Mouse (Mus musculus): ENCODE results near the gene 6030452D12Rik. TPM values are rescaled to one million over a fixed set of nuclear protein-coding genes. Genes with fewer than 3 reads are reported as not detected.

The 6030452D12Rik gene
- not detected in 2 replicates for polyA plus RNA-seq (2012; rRNA removed)

DNA sequence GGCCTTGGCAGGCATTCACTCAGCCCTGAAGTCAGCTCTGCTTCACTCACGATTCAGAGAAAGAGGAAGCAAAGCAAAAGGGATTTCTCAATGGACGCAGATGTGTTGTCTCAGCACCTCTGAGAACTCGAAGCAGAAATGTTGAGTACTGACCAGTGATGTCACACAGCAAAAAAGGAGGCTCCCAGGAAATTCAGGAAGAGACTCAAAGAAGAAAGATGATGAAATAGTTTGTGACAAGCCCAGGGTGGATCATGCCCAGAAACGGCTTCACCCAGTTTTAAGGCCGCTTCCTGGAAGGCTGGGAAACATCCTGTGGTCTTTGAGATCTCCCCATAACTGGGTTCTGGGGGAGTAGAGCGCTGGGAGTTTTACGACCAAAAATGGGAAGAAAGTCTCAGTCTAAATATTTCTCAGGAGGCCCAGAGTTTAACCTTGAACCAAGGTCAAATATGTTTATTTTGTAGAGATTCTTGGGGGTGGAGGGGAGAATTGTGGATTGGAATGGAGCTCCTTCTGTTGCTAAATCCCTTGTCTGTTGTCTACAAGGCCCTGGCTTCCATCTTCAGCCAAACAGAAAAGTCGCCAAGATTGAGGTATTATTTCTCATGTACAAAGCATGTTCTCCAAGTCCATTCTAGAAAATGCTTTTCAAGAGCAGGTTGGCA, at the start of gene 6030452D12Rik:
TSS of gene 6030452D12Rik (plus strand) at position 505 of the 668 bp plus-strand sequence.

GRCm38 (mm10) chr8:106510365-106510975, 10.1 kb downstream of the 6030452D12Rik start, which contains the start of gene Cdh3:
TSS of gene Cdh3 (plus strand) at chr8:106510891.

Other genes starting within 250 kb of the 6030452D12Rik start
- gene Smpd3, start 162.5 kb upstream of the 6030452D12Rik start, polyA plus RNA-seq (2012; rRNA removed): 29.5 and 31.8 TPM in 2 replicates
- 33.6 and 35.8 TPM in 2 replicates for gene Zfp90, start 85.2 kb upstream of the 6030452D12Rik start, polyA plus RNA-seq (2012; rRNA removed)
- 3.2 and 7.5 TPM in 2 replicates for gene Cdh3, start 10.4 kb downstream of the 6030452D12Rik start, polyA plus RNA-seq (2012; rRNA removed)
- 12.8 and 19.9 TPM in 2 replicates for gene Gm10073, start 72.9 kb downstream of the 6030452D12Rik start, polyA plus RNA-seq (2012; rRNA removed)
- gene Cdh1, start 102.8 kb downstream of the 6030452D12Rik start, polyA plus RNA-seq (2012; rRNA removed): 2.4 and 7.2 TPM in 2 replicates
- gene Tango6, start 182.5 kb downstream of the 6030452D12Rik start, polyA plus RNA-seq (2012; rRNA removed): 4.3 and 4.5 TPM in 2 replicates